Mouse (Mus musculus) heart, postnatal 14 days (tissue): ENCODE data around the gene Pirt. TPM values are rescaled to one million over a fixed set of nuclear protein-coding genes. Genes with fewer than 3 reads are reported as not detected.

ENCODE experiments used
- DNase-seq, 2 experiments: peaks; one replicate each; pipeline ENCODE4 v3.0.0; 2021 to 2022
- intact Hi-C: fragments of 180-260 bp; cut with DNase I; formaldehyde crosslinking; loops from one replicate; pipeline ENCODE4 v1.15.1; 2025
- long read RNA-seq, 2 experiments: library from polyadenylated mRNA; stranded (forward); transcript quantifications; one replicate each; pipeline ENCODE4 v2.0.0; 2021
- total RNA-seq, 2 experiments: library from RNA; stranded (reverse); gene quantifications; 2 replicates each; pipeline ENCODE4 v1.2.3; 2021

Gene Pirt
- 10 to 100 TPM; 18.1 to 19.2 TPM for total RNA-seq
- long read RNA-seq, experiment 1, full-length matches to known transcripts, result 7 of 12 reads
- long read RNA-seq, experiment 1, partial matches to known transcripts, result 0 of 12 reads
- long read RNA-seq, experiment 1, other reads (novel, unspliced or antisense), result 5 of 12 reads
- long read RNA-seq, experiment 2, full-length matches to known transcripts, result 7 of 11 reads
- long read RNA-seq, experiment 2, partial matches to known transcripts, result 0 of 11 reads
- long read RNA-seq, experiment 2, other reads (novel, unspliced or antisense), result 4 of 11 reads

DNA sequence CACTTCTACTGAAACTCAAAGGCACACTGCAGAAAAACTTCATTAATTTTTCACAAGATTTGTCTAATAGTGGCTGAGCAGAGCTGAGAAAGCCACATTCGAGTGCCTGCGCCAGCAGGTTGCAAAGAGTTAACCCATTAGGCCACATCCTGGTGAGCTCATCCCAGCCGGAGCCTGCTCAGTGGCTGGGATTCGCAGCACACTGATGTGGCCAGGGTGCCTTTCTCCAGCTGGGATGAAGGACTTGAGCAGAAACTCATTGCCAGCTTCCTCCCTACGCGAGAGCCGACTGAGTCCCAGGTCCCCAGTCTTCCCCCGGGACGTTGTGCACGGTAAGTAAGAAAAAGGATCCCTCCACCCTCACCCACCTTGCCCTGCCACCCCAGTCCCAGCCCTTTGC, at the start of gene Pirt:
Pirt (plus strand) TSS at position 171 of the 400 bp plus-strand sequence.
- intact Hi-C loops, result no loop called here
- peak; percentile 26 to 39 for DNase-seq

DNA sequence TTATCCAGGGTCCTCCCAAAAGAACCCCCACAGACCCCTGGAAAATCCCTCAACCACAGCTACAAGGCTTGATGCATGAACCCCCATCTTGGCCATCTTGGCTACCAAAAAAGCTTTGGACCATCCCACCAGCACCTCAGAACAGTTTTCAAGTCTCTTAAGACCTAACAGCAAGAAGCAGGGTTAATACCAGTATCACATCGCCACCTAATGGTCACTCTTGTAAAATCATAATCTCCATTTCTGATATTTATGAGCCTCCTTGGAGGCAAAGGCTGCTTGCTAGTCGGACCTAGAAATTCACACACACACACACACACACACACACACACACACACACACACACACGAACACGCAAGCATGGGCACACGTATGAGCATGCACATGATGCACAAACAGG, 40.1 kb upstream of the Pirt start:
- DNase-seq, result peak in 1 of 2 experiments; percentile 17
- intact Hi-C loops, result loop anchor here (5.0 to 10.0 kb wide), 4 partner anchors 187 to 1049 kb away; no protein-coding TSS in a partner anchor

DNA sequence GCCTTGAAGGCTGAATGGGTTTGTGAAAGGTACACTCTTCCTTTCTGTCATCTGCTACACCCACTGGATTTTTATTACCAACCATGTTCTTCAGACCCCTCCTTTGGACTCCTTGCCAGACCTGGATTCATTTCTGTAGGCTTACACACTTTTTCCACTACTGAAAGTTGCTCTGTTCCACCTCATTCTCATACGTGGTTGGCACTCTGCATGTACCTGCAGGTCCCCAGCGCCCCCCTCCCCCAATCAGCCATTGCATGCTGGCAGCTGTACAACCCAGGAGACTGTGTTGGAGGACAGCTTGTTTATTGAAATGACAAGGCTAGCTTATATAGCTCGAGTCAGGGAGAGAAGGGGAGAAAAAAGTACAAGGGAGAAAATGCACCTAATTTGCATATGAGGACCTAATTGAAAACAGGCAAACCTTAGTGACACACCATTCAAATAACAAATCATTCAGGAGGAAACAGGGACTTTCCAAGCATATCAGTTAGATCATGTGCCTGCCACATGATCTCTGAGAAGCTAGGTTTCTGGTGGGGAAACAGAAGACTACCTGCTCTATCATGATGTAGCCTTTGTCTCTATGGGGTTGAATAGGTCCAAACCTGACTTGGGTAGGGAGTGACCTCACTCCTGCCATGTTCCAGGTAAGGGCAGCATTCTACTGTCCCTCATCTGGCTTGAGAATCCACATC, 38.9 kb upstream of the Pirt start:
- DNase-seq, result no peak
- intact Hi-C loops, result loop anchor here (5.0 to 10.0 kb wide), 4 partner anchors 188 to 1051 kb away; no protein-coding TSS in a partner anchor

DNA sequence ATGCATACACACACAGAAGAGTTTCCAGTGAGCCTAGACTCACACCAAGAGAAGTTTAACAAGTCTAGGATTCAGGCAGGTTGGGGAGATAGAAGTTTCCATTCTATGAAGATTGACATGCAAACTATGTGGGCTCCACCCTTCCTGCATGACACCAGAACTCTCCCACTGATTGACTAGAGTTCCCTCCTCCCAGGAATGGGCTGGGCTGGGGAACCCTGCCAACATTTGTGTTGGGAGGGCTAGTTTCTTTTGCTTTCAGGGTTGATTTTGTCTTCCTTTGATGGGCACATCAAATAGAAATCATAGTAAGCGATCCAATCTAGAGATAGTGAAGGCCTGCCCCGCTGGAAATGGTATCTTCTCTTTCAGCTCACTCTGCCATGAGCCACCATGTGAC, 30.5 kb upstream of the Pirt start:
- intact Hi-C loops, result no loop called here
- peak in 1 of 2 experiments; percentile 18 for DNase-seq

DNA sequence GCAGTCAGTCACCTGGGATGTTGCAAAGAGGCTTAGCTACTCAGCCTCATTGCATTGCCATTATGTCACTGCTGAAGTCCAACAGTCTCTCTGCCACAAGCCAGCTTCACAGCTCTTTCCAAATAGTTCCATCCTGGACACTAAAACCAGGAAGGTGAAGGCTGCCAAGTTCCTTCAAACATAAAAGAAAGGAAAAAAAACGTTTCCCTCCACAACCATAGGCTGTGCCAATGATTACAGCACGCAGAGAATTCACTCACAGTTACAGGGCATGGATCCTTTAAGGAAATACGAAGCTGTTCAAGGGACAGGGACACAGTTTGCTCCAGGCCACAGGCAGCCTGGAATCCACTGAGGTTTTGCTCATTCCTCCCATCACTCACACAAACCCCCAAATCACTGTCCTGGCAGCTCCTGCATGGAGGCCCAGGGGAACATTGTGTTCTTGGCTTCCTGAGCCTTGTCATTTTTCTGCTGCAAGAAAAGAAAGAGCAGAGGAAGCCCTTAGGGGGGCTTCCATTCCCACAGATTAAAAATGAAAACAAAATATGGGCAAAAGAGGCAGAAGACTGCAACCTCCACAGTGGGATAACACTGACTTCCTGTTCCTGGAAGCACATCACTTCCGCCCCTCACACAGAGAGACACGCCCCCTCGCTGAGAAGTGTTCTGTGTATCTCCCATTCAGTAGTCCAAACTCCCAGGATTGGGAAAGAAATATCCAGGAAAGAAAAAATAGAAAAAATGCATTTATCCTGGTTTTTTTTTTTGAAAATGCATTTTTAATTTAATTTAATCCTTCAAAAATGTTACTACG, 29.3 kb upstream of the Pirt start:
- DNase-seq, result peak; percentile 24 to 35
- intact Hi-C loops, result no loop called here

DNA sequence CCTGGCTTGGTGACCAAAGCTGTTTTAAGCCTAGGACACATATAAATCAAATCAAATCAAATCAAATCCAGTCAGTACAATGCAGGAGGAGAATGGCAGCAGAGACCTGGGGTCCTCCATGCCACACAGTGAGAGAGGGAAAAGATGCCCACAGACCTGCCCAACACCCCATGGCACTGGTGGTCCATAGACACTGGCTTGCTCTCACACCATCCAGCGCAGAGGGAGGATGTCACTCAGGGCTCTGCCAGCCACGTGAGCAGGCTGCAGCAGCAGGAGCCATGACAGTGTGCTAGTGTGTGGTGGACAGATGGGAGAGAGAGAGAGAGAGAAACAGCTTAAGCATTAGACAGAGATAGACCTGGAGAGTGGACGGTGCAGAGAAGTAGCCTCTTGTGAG, 19.2 kb upstream of the Pirt start:
- intact Hi-C loops, result no loop called here

DNA sequence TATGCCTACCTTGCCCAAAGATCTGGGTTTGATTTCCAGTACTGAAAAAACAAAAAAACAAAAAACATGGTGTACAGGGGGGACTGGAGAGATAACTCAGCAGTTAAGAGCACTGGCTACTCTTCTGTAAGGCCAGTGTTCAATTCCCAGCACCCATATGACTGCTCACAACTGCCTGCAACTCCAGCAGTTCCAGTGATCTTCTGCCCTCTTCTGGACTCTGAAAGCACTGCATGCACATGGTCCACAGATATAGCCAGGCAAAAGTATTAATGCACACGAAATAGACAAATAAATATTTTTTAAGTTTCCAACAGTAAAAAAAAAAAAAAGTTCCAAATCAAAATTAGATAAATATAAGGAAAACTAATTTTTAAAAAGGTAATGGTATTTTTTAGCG, 13.0 kb upstream of the Pirt start:
- intact Hi-C loops, result no loop called here

More for the DNA sequence above, 19.2 kb upstream of the Pirt start:
- no peak for DNase-seq

DNA sequence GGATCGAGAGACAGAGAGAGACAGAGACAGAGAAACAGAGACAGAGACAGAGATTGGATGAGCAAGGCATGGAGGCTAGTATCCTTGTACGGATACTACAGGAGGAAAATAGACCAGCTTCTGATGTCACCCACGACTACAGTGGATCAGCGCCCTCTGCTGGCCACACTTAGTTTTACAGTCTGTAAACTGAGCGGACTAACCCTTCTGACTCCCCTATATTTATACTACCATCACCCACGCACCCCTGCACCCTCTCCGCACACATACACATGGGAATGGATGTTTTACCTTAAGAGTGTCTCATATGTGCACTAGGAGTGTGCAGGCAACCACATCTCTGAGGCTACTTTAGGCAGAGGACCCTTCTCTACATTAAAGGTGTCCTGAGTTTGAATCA, 12.4 kb upstream of the Pirt start:
- intact Hi-C loops, result no loop called here
- DNase-seq, result peak; percentile 63 to 78

More for the DNA sequence above, 13.0 kb upstream of the Pirt start:
- no peak for DNase-seq

DNA sequence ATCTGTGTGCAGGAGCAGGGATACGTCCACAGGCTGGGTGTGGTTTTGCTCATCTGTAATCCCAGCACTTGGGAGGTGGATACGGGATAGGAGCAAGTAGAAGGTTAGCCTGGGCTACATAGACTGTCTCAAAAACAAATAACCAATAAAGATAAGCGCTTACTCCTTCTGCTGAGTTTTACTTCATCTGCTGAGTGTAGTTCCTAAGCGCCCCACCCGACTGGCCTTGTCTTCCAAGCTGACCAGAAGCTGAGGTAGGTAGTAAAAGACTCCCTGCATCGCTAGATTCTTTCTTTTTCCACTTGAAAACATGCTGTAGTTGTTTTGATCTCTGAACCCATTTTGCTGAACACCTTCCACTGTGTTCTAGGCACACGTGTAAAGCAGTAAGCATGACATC, 9.0 kb upstream of the Pirt start:
- DNase-seq, result no peak
- intact Hi-C loops, result loop anchor here (5.0 kb wide), 1 partner anchor 180 kb away; no protein-coding TSS in a partner anchor

DNA sequence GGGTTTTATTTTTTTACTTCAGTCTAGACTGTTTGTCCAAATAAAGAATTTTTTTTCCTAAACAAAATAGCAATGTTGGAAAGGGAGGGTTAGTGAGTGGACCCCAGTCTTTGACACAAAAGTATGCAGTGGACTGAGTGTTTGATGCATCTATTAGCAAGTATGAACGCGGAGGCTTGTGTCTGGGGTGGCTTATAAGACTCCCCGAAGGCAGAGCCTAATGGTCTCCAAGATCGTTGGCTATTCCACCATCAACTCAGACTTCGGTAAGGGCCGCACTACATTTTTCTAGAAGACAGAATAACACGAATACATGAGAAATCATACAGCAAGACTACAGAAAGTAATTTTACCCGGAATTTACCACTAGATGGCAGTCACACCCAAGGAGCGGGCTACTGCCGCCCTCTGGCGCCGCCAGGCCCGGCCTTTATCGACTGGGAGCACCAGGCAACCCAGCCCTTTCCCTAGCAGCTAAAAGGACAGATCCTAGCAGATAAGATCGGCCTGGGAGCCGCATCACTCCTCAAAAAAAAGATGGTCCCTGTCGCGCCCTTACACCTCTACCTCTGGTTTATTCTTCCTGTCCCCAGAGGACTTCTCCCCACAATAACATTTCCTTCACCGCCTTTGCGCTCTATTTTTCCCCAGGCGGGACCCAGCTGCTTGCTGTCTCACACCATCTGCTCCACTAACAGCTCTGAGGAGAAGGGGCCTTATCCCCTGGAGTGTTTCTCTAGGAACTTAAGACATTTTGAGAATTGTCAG, 6.0 kb upstream of the Pirt start:
- intact Hi-C loops, result loop anchor here (1.0 kb wide), 2 partner anchors 80 to 116 kb away; no protein-coding TSS in a partner anchor
- DNase-seq, result peak; percentile 72 to 83

DNA sequence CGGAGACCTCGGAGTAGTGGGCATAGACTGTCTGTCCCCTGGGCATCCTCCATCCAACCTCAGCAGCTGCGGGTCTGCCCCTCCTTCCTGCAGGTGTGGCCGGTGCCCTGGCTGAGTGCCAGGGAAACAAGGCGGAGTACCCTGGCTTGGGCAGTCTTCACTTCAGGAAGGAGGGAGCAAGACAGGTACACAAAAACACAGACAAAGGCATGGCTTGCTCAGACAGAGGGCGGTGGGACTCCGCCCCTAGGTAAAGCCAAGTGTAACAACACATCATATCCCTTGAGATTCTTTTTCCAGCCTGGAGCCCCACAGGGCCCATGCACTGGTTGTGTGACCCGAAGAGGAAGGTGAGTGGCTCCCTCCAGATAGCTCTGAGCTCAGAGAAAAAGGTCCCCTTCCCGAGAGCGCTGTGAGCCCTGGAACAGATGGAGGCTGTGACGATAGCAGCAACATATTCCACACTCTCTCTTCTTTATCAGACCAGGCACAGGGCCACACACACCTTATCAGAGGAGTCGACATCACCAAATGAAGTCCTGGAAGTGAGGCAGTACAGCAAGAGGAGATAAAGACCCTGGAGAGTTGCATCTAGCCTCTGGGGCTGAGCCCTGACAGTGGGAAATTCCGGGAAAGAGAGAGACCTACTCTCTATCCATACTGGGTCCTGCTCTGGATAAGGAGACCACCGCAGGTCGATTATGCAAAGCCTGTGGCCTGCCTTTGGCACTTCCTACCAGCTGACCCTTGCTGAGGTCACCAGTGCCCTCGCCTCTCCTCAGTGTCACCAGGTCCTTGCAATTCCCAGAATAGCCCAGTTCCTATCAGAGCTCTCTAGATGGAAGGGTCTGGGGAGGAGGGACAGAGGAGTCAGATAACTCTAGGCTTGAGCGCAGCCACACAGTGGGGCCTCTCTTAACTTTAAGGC, 1.0 kb downstream of the Pirt start:
- intact Hi-C loops, result no loop called here
- peak; percentile 42 to 43 for DNase-seq

DNA sequence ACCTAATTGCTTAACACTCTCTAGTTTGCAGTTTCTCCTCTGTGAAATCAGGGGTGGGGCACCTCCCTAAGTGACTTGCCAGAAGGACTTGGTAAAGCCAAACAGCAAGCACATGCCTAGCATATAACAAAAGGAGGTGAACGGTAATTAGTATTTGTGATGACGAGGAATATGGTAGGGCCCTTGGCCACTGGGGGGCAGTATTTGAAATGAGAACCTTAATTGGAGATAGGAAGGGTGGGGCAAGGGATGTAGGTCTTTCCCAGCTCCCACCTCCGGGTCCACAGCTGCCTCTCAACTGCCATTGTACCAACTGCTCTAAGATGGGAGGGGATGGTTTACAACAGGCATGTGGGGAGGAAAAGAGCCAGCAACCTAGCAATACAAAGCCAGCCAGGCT, 2.5 kb downstream of the Pirt start:
- intact Hi-C loops, result no loop called here
- DNase-seq, result peak; percentile 47 to 70

DNA sequence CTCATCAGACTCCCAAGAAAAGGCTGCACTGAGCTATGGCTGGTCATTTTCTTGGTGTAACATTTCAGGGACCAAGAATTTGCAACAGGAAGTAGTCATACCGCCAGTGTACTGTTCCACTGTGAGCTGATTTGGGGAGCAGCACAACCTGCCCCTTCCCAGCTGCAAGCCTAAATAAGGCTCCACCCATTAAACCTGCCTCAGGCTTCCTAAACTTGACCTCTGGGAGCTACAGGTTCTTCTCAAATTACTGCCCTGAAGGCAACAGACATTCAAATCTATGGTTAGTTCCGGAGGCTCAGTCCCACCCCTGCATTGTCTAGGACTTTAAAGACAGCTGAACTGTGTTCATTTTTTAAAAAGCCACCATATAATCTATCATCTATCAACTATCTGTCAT, 8.2 kb downstream of the Pirt start:
- no peak for DNase-seq
- intact Hi-C loops, result no loop called here

DNA sequence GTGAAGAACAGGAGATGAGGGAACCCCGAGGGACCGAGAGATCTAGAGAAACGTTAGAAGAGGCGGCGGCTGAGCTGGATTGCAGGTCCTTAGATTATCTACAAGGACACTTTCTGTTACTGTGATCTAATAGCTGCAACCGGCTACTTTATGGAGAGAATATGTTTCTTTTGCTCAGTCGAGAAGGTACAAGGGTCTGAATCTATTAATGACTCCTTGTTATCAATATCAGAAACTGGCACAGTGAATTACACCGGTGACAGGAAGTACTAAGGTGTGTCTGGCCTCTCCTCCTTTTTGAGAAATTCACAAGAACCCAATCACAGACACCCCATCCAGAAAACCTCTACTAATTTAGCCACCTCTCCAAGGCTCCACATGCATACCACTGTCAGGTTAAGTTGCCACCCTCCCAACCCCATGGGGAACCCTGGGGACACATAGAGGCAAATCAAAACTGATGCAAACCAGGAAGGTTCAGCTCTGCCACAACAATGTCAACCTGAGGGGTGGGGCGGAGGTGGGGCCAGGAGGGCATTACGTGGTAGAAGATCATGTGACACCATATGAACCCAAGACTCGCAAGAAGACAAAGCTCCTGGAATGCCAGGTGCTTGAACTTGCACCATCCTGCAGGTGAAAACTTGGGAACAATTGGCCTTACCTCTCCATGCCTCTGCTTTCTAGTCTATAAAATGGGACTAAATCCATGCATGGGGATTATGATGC, 12.5 kb downstream of the Pirt start:
- intact Hi-C loops, result no loop called here
- DNase-seq, result no peak

DNA sequence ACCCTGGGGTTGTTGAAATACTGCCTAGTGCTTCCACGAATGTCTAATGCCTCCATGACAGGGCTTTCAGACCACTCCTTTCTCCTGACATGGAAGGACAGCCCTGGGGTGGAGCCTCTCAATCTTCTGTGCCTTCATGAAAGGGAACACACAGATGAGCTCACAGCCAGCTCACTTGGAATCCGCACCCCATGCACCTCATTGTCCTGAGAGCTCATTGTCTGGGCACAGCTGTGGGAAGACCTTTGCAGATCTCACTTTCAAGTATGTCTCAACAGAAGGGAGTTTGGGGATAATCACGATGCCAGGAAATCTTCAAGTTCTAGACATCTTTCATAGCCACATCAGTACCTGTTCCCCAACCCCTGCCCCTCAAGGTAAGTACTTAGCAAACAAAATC, 16.5 kb downstream of the Pirt start:
- DNase-seq, result no peak
- intact Hi-C loops, result no loop called here

DNA sequence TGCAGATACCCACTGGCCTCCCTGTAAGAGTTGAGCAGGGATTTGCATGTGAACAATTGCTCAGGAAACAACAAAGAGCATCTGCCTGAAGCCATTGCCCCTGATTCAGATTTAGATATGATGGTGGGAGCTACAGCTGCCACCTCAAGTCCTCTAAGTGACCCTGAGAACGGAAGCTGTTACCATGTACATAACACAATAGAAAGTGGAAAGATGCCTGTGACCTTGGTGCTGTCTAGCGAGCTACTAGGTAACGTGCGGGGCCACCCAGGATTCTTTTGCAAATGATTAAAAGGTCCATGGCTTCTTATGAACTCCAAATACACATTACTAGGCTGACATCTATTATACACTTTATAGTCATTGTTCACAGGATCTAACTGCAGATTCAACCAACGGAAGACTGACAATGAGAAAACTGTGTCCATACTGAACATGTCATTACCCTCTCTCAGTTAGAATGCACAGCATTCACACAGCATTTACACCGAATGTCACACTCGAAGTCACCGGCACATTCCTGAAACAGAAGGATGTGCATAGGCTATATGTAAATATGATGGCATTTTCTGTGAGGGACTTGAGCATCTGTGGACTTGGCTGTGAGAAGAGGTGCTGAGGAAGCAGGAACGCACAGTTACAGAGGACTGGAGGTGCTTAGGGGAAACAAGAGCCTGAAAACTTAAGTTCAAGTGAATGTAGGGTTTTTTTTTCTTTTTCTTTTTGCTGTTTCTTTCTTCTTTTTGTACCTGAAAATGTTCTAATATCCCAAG, 21.2 kb downstream of the Pirt start:
- DNase-seq, result no peak
- intact Hi-C loops, result no loop called here

DNA sequence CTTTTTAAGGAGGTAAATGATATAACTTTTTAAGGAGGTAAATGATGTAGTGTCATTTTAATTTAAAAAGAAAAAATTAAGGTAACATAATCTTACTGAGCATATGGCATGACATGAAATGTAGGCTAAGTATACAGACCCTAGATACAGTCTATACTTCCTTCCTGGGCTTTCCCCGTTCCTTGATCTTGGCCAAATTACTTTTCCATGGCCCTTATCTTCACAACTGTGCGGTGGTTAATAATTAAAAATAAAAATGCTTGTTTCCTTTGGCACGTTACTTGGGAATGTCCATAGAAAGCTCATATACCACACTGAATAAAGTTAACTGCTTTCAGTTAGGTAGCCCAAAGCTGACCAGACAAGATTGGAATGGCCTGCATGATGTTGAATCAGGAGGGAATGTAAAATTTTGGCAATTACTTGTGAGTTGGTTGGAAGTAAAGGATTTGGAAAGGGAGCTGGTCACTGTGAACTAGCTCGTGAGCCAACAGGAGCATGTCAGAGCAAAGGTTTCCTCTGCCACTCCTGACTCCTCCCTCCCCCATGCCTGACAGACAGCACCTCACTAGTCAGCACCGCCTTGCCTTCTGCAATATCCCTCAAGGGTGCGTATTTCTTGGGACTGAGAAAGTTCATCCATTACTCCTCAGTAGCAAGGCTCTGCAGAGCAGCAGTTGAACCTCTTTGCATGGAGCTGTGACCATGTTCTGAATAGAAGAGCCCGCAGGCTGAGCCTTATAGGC, 22.8 kb downstream of the Pirt start:
- intact Hi-C loops, result no loop called here

More for the DNA sequence above, 22.8 kb downstream of the Pirt start:
- DNase-seq, result no peak
